Mouse (Mus musculus): Measurements from ENCODE around the gene Zbed5.
"Not testable (repeated sequence)": the region's sequence is repeated elsewhere in the genome, so short reads cannot be mapped to it uniquely, and the experiment has no call there.

Gene Zbed5

GRCm38 (mm10) chr5:129908242-129908965, 12.9 kb downstream of the Zbed5 start, which contains the start of gene Nupr1l:
Gene Nupr1l (plus strand): TSS chr5:129908540.
- peak; percentile 82 to 91 for DNase-seq (ENCODE audit: low spot score in 2 of 2)

- DNase-seq (ENCODE audit: low spot score in 2 of 2) = no peak
These were observed 13.6 kb downstream of the Zbed5 start for GRCm38 (mm10) chr5:129909147-129909546.

- no peak for DNase-seq (ENCODE audit: low spot score in 2 of 2)
These were observed 14.1 kb downstream of the Zbed5 start for GRCm38 (mm10) chr5:129909591-129909990.

- DNase-seq (ENCODE audit: low spot score in 2 of 2) = peak in 1 of 2 experiments; percentile 13
These were observed 18.5 kb downstream of the Zbed5 start for GRCm38 (mm10) chr5:129914024-129914423.

GRCm38 (mm10) chr5:129915491-129915890, 20.0 kb downstream of the Zbed5 start:
- not testable (repeated sequence) for DNase-seq (ENCODE audit: low spot score in 2 of 2)

GRCm38 (mm10) chr5:129918065-129918651, 22.6 kb downstream of the Zbed5 start:
- no peak for DNase-seq (ENCODE audit: low spot score in 2 of 2)

- DNase-seq (ENCODE audit: low spot score in 2 of 2) = no peak
These were observed 23.2 kb downstream of the Zbed5 start for GRCm38 (mm10) chr5:129918752-129919151.

GRCm38 (mm10) chr5:129919320-129919719, 23.8 kb downstream of the Zbed5 start:
- DNase-seq (ENCODE audit: low spot score in 2 of 2) = no peak

GRCm38 (mm10) chr5:129921972-129922371, 26.4 kb downstream of the Zbed5 start:
- DNase-seq (ENCODE audit: low spot score in 2 of 2) = no peak

GRCm38 (mm10) chr5:129924820-129925452, 29.4 kb downstream of the Zbed5 start:
- DNase-seq (ENCODE audit: low spot score in 2 of 2) = no peak

- no peak for DNase-seq (ENCODE audit: low spot score in 2 of 2)
These were observed 30.4 kb downstream of the Zbed5 start for GRCm38 (mm10) chr5:129925933-129926332.

GRCm38 (mm10) chr5:129929924-129930855, 34.7 kb downstream of the Zbed5 start:
- peak; percentile 6 to 43 for DNase-seq (ENCODE audit: low spot score in 2 of 2)

GRCm38 (mm10) chr5:129936941-129937340, 41.4 kb downstream of the Zbed5 start:
- no peak for DNase-seq (ENCODE audit: low spot score in 2 of 2)

GRCm38 (mm10) chr5:129940281-129940680, 44.8 kb downstream of the Zbed5 start:
- DNase-seq (ENCODE audit: low spot score in 2 of 2) = no peak

- DNase-seq (ENCODE audit: low spot score in 2 of 2) = no peak
These were observed 45.4 kb downstream of the Zbed5 start for GRCm38 (mm10) chr5:129940736-129941494.

- DNase-seq (ENCODE audit: low spot score in 2 of 2) = peak; percentile 96 to 99
These were observed 46.0 kb downstream of the Zbed5 start, which contains the start of gene Vkorc1l1 for GRCm38 (mm10) chr5:129941495-129942045. Gene Vkorc1l1 (plus strand): TSS chr5:129941970.

- DNase-seq (ENCODE audit: low spot score in 2 of 2) = peak in 1 of 2 experiments; percentile 12
These were observed 46.8 kb downstream of the Zbed5 start for GRCm38 (mm10) chr5:129942073-129942939.

GRCm38 (mm10) chr5:129943402-129943801, 47.9 kb downstream of the Zbed5 start:
- no peak for DNase-seq (ENCODE audit: low spot score in 2 of 2)

- DNase-seq (ENCODE audit: low spot score in 2 of 2) = no peak
These were observed 52.1 kb downstream of the Zbed5 start for GRCm38 (mm10) chr5:129947528-129948033.
